ENCODE assay signal across 24 mouse cellular contexts in genomic region chr16:4547611-4548010, GRCm38 (mm10). TPM values are rescaled to one million over a fixed set of nuclear protein-coding genes. Genes with fewer than 3 reads are reported as not detected.
A peak's percentile ranks its signal among the peaks of the same experiment; 100 is the strongest.
DNase-seq lines count a peak whose midpoint lies in the region; ATAC-seq and TF ChIP-seq lines count a peak whose summit lies in the region.
"Had no signal": no experiment of that assay in that cellular context is flagged by ENCODE, and none has a peak within 500 bp of the region (broad histone marks: within the 10 kb centered on the region; RNA-seq: fewer than 3 reads in every experiment).

No protein-coding gene starts in this region.

- ATAC-seq in midbrain, embryonic 11.5 days (ENCODE audit: low FRiP score): no peak
- no peak for ATAC-seq in midbrain, embryonic 16.5 days
- ATAC-seq: activated CD4-positive, CD25-positive, alpha-beta regulatory T cell, adult 4 months; CD4-positive, CD25-positive, alpha-beta regulatory T cell, adult 4 months; Patski had no signal

- H3K9ac ChIP-seq in midbrain, embryonic 11.5 days (ENCODE audit: low read length): no peak overlapping the region
- H3K9ac ChIP-seq in midbrain, embryonic 16.5 days (ENCODE audit: low read depth, low read length): no peak overlapping the region

- H3K27ac ChIP-seq in midbrain, embryonic 11.5 days (ENCODE audit: low read depth, low read length): no peak overlapping the region
- H3K27ac ChIP-seq in midbrain, embryonic 16.5 days (ENCODE audit: low read length): no peak overlapping the region
- H3K27ac ChIP-seq in gastrocnemius, adult 2 months: no peak overlapping the region

- peak; percentile 4 for DNase-seq in cerebellum, adult 9-10 months
- no peak for DNase-seq in cerebellum, adult 11-12 months
- peak; percentile 69 for DNase-seq in midbrain, embryonic 11.5 days (ENCODE audit: low spot score, missing footprints)
- DNase-seq in 3T3-L1 (ENCODE audit: low read depth, low spot score) (peak; percentile 59), NIH3T3 (ENCODE audit: low read depth) (peak; percentile 60)
- DNase-seq in gastrocnemius, adult 2 months: no peak
- DNase-seq in thymus, postnatal 25 days: no peak
- DNase-seq: adrenal gland, adult 2 months; adrenal gland, adult 8-10 months; adrenal gland, postnatal 10 days; adrenal gland, postnatal 14 days; adrenal gland, postnatal 25 days; adrenal gland, postnatal 36 days; B cell, adult 2 months; cerebellum, adult 11 months; cerebellum, adult 18-20 months; cerebellum, adult 2 months; cerebellum, adult 8-10 months had no signal

- intact Hi-C loops in gastrocnemius, adult 2 months (cut with DNase I): loop anchor here (5.0 kb wide), 1 partner anchor 245 kb away; no protein-coding TSS in a partner anchor

- H3K9me3 ChIP-seq in midbrain, embryonic 11.5 days (ENCODE audit: control insufficient read depth, low read length): no peaks in the 10 kb centered on the region
- H3K9me3 ChIP-seq in midbrain, embryonic 16.5 days (replicated peaks; ENCODE audit: control insufficient read depth, low read length, poor library complexity, severe bottlenecking): no peaks in the 10 kb centered on the region
- H3K9me3 ChIP-seq: G1E had no signal

- peaks cover under 1% of the 10 kb centered on the region for H3K4me1 ChIP-seq in midbrain, embryonic 11.5 days (ENCODE audit: control insufficient read depth, insufficient read depth, low read length)
- H3K4me1 ChIP-seq in midbrain, embryonic 16.5 days (ENCODE audit: control insufficient read depth, insufficient read depth, low read length): no peaks in the 10 kb centered on the region; the same call in 1 of the 2 replicates

- 91% methylated on average over 5 of the region's 5 CpGs for WGBS in midbrain, embryonic 11.5 days
- 95% methylated on average over 5 of the region's 5 CpGs for WGBS in midbrain, embryonic 16.5 days

- no peak overlapping the region for H3K4me2 ChIP-seq in midbrain, embryonic 11.5 days
- no peak overlapping the region for H3K4me2 ChIP-seq in midbrain, embryonic 16.5 days (ENCODE audit: low read length)

- no peak overlapping the region for H3K4me3 ChIP-seq in midbrain, embryonic 11.5 days (ENCODE audit: low read depth, low read length)
- H3K4me3 ChIP-seq in midbrain, embryonic 16.5 days (ENCODE audit: low read depth, low read length): no peak overlapping the region
- H3K4me3 ChIP-seq in gastrocnemius, adult 2 months: no peak overlapping the region

- H3K27me3 ChIP-seq in midbrain, embryonic 11.5 days (ENCODE audit: control insufficient read depth, insufficient read depth, low read length): no peaks in the 10 kb centered on the region
- no peaks in the 10 kb centered on the region for H3K27me3 ChIP-seq in midbrain, embryonic 16.5 days (ENCODE audit: control insufficient read depth, insufficient read depth, low read depth, low read length)
- H3K27me3 ChIP-seq: CH12.LX, Patski had no signal

- no peak for TF ChIP-seq CTCF in gastrocnemius, adult 2 months (IDR thresholded peaks at IDR 0.05)

- peaks cover 6% of the 10 kb centered on the region for H3K36me3 ChIP-seq in midbrain, embryonic 11.5 days (ENCODE audit: control insufficient read depth, insufficient read depth, low read length)
- H3K36me3 ChIP-seq in midbrain, embryonic 16.5 days (ENCODE audit: control insufficient read depth, insufficient read depth, low read length): peaks cover 3% of the 10 kb centered on the region; the same call in 1 of the 2 replicates

RNA-seq across cellular contexts. Expression of gene Srl, which starts 6.0 kb away (rescaled TPM):
- 20.0 and 20.9 TPM in 2 replicates for polyA plus RNA-seq in midbrain, embryonic 11.5 days (2014; fragmentation: Nextera tagmentation; extraction: Ambion mirVana)
- 23.0 and 27.4 TPM in 2 replicates for polyA plus RNA-seq in midbrain, embryonic 16.5 days (2015; fragmentation: Nextera tagmentation; extraction: Ambion mirVana)
- total RNA-seq in gastrocnemius, adult 2 months (2021): 1,000 to 10,000 TPM; 1,026 to 1,225 TPM

RNA-seq across cellular contexts. Expression of gene Tfap4, which starts 12.0 kb away (rescaled TPM):
- polyA plus RNA-seq in midbrain, embryonic 11.5 days (2014; fragmentation: Nextera tagmentation; extraction: Ambion mirVana): 18.2 and 18.9 TPM in 2 replicates
- 8.0 and 9.1 TPM in 2 replicates for polyA plus RNA-seq in midbrain, embryonic 16.5 days (2015; fragmentation: Nextera tagmentation; extraction: Ambion mirVana)
- 1 to 10 TPM; 3.0 to 5.1 TPM for total RNA-seq in gastrocnemius, adult 2 months (2021)

RNA-seq across cellular contexts. Expression of gene Glis2, which starts 46.9 kb away (rescaled TPM):
- polyA plus RNA-seq in midbrain, embryonic 11.5 days (2014; fragmentation: Nextera tagmentation; extraction: Ambion mirVana): 16.6 and 27.2 TPM in 2 replicates
- polyA plus RNA-seq in midbrain, embryonic 16.5 days (2015; fragmentation: Nextera tagmentation; extraction: Ambion mirVana): 13.0 and 14.0 TPM in 2 replicates
- 1 to 10 TPM; 5.2 to 6.9 TPM for total RNA-seq in gastrocnemius, adult 2 months (2021)

Comparison
In these comparisons a context has a peak if more than half of its experiments do, and no peak if none do; other contexts are left out.
1. DNase-seq: peak in cerebellum, adult 9-10 months (single experiment), midbrain, embryonic 11.5 days (single experiment), 3T3-L1 (single experiment) and NIH3T3 (single experiment); none in cerebellum, adult 11-12 months (single experiment), gastrocnemius, adult 2 months (single experiment) and thymus, postnatal 25 days (single experiment).